Mouse (Mus musculus) liver, adult 2 months (tissue): Measurements from ENCODE around the gene Mccc2.

Experiments
- CTCF ChIP-seq: fragments of 200-500 bp; IDR thresholded peaks from 2 replicates; pipeline ENCODE4 v1.5.1; 2011; ENCODE audit warnings: low read depth, low read length, control low read depth
- POLR2A ChIP-seq: fragments of 200-500 bp; IDR thresholded peaks from 2 replicates; pipeline ENCODE4 v1.6.1; 2011; ENCODE audit warnings: low read length, control low read depth; ENCODE audit not compliant: insufficient read depth; ENCODE audit errors: extremely low read depth

DNA sequence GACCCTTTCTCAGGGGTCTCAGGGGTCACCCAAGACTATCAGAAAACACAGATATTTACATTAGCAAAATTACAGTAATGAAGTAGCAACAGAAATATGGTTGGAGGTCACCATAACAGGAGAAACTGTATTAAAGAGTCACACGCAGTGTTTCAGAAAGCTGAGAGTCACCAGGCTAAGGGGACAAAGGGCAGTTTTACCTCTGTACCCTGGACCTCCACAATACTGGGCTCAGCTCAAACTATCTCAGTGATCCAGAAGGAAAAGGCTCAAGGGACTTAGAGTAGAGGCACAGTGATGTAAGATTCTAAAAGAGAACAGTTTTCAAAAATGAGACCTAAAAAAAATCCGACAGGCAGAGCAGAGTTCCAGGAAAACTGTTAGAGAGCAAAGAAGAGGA, 36.0 kb downstream of the Mccc2 start:
- TF ChIP-seq CTCF (no peak), POLR2A (no peak)
